Mouse (Mus musculus) mouse trophoblast stem cell (cell line): Measurements from ENCODE around the gene Prorsd1.
"Not testable (repeated sequence)": the region's sequence is repeated elsewhere in the genome, so short reads cannot be mapped to it uniquely, and the experiment has no call there.

ENCODE experiments used
- in situ Hi-C, 2 experiments: fragments of 300-500 bp; cut with MseI, MboI; formaldehyde crosslinking; loops; 2 replicates in 1 of 2; 3 replicates in 1 of 2; pipeline ENCODE4 v1.15.1; 2025

Prorsd1 gene

GRCm38 (mm10) chr11:29514682-29515412 is at the start of gene Prorsd1:
Gene Prorsd1, minus strand, starts transcription at chr11:29515033.
- in situ Hi-C loops = no loop called here

DNA sequence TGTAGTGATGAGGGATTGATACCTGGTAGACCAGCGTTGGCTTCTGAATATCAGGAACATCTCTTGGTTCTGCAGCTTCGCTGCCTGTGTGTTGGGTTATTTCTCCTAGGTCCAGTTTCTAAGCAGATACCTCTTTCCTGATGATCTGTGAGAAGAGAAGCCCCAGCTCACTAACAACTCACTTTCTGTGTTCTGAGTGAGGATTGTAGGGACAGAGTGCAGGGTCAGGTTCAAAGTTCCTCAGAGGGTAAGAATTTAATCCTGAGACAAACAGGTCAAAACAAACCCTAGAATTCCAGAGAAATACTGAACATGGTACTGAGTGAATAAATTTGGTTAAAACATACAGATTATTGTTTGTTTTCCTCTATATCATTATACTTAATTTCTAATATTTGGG is 48.6 kb upstream of the Prorsd1 start:
- in situ Hi-C loops = loop anchor here in 1 of 2 experiments (25.0 kb wide), 1 partner anchor 124 kb away; the partner anchor contains the start of gene Rtn4

GRCm38 (mm10) chr11:29560990-29561389 is 46.2 kb upstream of the Prorsd1 start:
- in situ Hi-C loops = loop anchor here in 1 of 2 experiments (25.0 kb wide), 1 partner anchor 126 kb away; the partner anchor contains the start of gene Rtn4

GRCm38 (mm10) chr11:29560452-29560851 is 45.6 kb upstream of the Prorsd1 start:
- in situ Hi-C loops = loop anchor here in 1 of 2 experiments (25.0 kb wide), 1 partner anchor 127 kb away; the partner anchor contains the start of gene Rtn4

GRCm38 (mm10) chr11:29549425-29549778 is 34.6 kb upstream of the Prorsd1 start:
- in situ Hi-C loops = no loop called here

DNA sequence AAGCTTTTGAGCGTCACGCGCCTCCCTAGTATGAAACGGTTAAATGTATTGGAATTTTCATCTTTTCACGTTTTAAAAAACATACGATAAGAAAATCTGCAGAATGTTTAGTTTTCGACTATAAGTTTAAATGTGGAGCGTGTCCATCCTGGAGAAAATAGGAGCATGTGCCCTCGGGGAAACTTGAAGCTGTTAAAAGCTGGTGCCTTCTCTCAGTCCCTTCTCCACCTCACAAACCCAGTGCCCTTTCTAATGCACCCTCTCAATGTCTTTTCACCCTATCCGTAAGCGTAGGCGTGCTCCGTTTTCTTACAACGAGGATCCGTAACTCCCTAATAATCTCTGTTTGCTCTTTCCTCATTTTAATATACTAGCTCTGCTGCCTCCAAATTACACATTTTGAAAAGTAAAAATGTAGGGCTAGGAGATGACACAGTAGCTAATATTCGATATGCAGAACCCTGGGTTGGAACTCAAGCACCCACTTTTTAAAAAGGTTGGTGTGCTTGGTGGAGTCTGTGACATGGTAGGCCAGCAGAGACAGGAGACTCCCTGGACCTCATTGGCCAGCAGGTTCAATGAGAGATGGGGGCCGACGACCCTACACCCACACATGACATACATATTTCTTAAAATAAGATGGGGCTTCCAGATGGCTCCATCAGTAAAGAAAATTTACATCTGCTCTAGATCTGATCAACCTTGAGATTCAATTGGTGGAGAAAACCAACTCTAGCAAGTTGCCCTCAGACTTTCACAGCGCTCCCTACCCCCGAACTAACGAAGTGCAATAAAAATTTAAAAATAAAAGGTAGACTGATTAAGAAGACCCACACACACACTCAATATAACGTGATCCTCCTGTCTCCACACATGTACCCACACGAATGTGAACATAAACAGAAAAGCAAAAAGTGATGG is 33.9 kb upstream of the Prorsd1 start:
- in situ Hi-C loops = no loop called here

- in situ Hi-C loops = no loop called here
These were observed 33.1 kb upstream of the Prorsd1 start, which contains the start of the genes Clhc1 and Rps27a for GRCm38 (mm10) chr11:29547752-29548503. Gene Clhc1, plus strand, starts transcription at chr11:29547950. Gene Rps27a, minus strand, starts transcription at chr11:29548109.

GRCm38 (mm10) chr11:29547249-29547751 is 32.5 kb upstream of the Prorsd1 start:
- in situ Hi-C loops = no loop called here

DNA sequence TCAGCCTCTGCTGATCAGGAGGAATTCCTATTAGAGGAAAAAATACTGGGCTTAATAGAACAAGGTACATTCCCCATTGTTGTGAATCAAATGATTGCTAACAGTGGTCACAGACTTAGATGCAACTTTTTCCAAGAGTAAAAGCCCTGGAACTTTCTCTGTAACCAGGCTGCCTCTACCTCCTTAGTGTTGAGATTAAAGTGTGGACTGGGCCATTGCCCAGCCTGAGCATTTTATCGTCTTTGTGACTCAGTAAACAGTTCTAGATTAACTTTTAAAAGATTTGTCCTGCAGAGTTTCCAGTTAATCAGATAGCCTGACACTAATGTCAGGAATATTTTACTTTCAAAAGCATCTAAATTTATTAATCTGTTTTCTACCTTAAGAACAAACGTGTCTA is 31.9 kb upstream of the Prorsd1 start:
- in situ Hi-C loops = no loop called here

DNA sequence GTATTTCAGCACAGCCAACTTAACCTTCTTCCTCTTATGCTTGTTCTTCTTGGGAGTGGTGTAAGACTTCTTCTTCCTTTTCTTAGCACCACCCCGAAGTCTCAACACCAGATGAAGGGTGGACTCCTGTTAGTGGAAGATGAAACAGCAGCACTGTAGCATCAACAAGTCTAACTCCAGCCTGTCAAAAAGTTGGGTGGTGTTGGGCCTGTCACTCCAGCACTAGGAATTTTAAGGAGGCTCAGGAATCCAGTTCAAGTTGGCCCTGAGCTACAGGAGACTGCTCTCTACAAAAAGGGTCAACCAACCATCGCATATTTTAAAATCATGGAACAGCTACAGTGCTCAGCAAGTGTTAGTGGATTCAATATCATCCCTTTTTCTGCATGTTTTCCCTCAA is 31.5 kb upstream of the Prorsd1 start:
- in situ Hi-C loops = not testable (repeated sequence)

GRCm38 (mm10) chr11:29545150-29545752 is 30.4 kb upstream of the Prorsd1 start:
- in situ Hi-C loops = not testable (repeated sequence)

GRCm38 (mm10) chr11:29544225-29544945 is 29.6 kb upstream of the Prorsd1 start:
- in situ Hi-C loops = no loop called here

GRCm38 (mm10) chr11:29538201-29538600 is 23.4 kb upstream of the Prorsd1 start:
- in situ Hi-C loops = no loop called here

DNA sequence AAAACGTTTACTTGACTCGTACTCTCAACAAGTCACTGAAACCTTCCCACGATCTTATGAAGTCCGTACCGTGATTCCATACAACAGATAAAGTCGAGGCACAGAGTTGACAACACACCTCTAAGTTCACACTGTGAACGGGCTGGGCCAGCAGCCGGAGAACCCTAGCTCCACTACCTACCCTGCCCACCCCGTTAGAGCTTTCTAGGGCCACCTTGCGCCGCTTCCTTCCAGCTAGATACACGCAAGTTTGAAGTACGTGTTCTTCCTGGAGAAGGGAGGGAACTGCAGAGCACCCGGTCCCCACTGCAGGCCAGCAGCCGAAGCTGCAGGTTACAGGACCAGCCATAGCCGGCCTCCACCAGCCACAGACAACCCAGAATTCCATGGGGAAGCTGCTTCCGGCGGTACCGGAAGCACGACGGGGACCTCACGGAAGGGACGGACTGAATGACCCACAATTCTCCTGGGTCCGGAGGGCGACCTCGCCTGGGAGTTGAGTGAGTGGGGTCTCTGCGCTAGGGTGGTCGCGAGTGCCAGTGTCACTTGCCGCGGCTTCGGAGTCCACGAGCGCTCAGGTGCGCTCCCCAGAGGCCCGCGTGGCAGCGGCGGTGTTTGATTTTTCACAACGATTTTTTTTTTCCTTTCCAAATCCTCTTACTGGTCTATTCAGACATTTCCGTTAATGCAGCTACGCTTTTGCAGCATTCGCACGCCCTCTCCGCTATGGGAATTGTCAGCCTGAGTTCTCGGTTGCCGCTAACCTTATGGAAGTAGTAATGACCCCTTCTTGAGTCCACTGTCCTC is 11.4 kb upstream of the Prorsd1 start, which contains the start of gene Mtif2:
TSS of gene Mtif2 (plus strand) at position 421 of the 807 bp plus-strand sequence.
- in situ Hi-C loops = no loop called here

- in situ Hi-C loops = no loop called here
These were observed 530 bp downstream of the Prorsd1 start for GRCm38 (mm10) chr11:29514325-29514681.

DNA sequence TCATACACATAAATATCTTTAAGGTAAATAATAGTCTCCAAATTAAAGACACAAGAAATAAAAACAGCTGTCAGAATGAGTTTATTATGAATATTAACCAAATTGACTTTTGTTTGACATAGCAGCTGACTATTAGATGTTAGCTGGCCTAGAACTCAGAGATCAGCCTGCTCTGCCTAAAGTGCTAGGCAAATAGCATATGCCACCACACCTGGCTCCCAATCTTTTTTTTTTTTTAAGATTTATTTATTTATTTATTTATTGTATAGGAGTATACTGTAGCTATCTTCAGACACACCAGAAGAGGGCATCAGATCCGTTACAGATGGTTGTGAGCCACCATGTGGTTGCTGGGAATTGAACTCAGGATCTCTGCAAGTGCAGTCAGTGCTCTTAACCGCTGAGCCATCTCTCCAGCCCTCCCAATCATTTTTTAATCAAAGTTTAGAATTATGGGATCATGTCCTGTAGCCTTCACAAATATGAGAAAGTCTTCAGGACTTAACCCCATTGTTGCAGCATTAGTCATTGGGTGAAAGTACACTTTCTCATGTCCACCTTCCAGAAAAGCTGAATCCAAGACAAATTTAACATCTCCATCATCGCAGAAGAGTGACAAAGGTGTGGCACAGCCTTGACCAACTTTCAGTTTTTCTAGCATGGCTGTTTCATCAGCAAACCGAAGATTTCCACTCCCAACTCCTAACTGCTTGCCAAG is 1.9 kb downstream of the Prorsd1 start:
- in situ Hi-C loops = no loop called here

GRCm38 (mm10) chr11:29509421-29509820 is 5.4 kb downstream of the Prorsd1 start:
- in situ Hi-C loops = no loop called here

GRCm38 (mm10) chr11:29504899-29505625 is 9.8 kb downstream of the Prorsd1 start:
- in situ Hi-C loops = no loop called here
